Mouse (Mus musculus): ENCODE data around the gene Smim14.

- TF ChIP-seq CTCF (IDR thresholded peaks at IDR 0.05; ENCODE audit: borderline replicate concordance, control insufficient read depth, extremely low read depth, insufficient read depth, low read length, poor library complexity) (no peak), POLR2A (IDR thresholded peaks at IDR 0.05; ENCODE audit: control insufficient read depth, extremely low read depth, insufficient read depth, low read length, poor library complexity) (no peak)
Measured at GRCm38 (mm10) chr5:65531283-65531682, 5.7 kb downstream of the Smim14 start.

Data from thymus, adult 2 months (tissue).